ENCODE assay signal across 17 mouse cellular contexts in the genomic region with DNA sequence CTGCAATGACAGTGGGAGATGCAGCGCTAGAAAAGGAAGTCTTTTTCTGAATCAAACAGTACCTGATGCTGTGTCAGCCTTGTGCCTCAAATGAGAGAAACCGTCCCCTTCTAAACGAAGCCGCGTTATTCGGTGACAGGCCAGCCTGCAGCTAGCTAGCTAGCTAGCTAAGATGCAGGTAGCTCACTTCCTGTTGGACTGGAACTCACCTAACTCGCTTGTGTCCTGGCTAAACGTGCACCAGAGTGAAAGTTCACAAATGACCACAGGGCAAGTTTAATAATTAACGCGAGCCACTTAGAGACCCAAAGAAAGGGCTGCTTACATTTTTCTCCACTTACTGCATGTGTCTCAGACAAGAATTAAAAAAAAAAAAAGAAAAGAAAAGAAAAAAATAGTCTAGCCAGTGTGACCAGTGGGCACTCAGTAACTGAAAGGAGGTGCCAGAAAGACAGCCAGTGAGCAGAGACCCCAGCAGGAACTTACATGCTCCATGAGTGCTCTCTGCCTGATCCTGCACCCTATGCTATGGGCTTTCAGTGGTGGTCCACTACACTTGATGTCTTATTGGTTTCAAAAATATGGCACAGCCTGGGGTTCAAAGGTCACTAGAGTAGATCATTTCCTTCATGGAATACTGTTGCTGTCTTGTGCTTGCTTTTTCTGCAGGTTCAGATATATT. TPM values are rescaled to one million over a fixed set of nuclear protein-coding genes. Genes with fewer than 3 reads are reported as not detected.
DNase-seq lines count a peak whose midpoint lies in the region; ATAC-seq and TF ChIP-seq lines count a peak whose summit lies in the region.
"Had no signal": no experiment of that assay in that cellular context is flagged by ENCODE, and none has a peak within 500 bp of the region (broad histone marks: within the 10 kb centered on the region; RNA-seq: fewer than 3 reads in every experiment).

Gene Pkhd1, minus strand, starts transcription at position 216 of the 682 bp plus-strand sequence.

- 42% methylated on average over 10 of the region's 10 CpGs for WGBS in intestine, embryonic 16.5 days
- WGBS in kidney, embryonic 16.5 days: 67% methylated on average over 10 of the region's 10 CpGs
- 54% methylated on average over 10 of the region's 10 CpGs for WGBS in liver, embryonic 14.5 days (ENCODE audit: insufficient replicate concordance)
- WGBS in heart, embryonic 10.5 days: 71% methylated on average over 10 of the region's 10 CpGs

- peak within 1 kb of the TSS; percentile 3; the same call in 1 of the 2 replicates for H3K27ac ChIP-seq in intestine, embryonic 16.5 days (ENCODE audit: low read length)
- H3K27ac ChIP-seq in kidney, embryonic 16.5 days (ENCODE audit: low read length): peak within 1 kb of the TSS; percentile 95
- H3K27ac ChIP-seq in liver, embryonic 14.5 days: no peak within 1 kb of the TSS
- no peak within 1 kb of the TSS for H3K27ac ChIP-seq in heart, embryonic 10.5 days
- H3K27ac ChIP-seq: embryonic facial prominence, embryonic 13.5 days; forebrain, embryonic 15.5 days; limb, embryonic 10.5 days; neural tube, embryonic 12.5 days had no signal

- peak; percentile 0 to 20 (median 16) for DNase-seq in liver, embryonic 14.5 days (ENCODE audit: low read depth in 3 of 3, low spot score in 3 of 3)
- DNase-seq in lung, postnatal 36 days: peak; percentile 37
- DNase-seq in thymus, postnatal 14 days: no peak
- DNase-seq in heart, embryonic 10.5 days (ENCODE audit: low spot score): no peak
- no peak for DNase-seq in embryo, embryonic 10.5 days (ENCODE audit: low spot score)
- DNase-seq: adrenal gland, adult 8-10 months; cerebellum, adult 2 months; heart, postnatal 14 days; right cerebral cortex, postnatal 25 days had no signal

- no peaks in the 10 kb centered on the region for H3K27me3 ChIP-seq in intestine, embryonic 16.5 days (replicated peaks; ENCODE audit: control insufficient read depth, insufficient read depth, low read length)
- no peaks in the 10 kb centered on the region for H3K27me3 ChIP-seq in kidney, embryonic 16.5 days (ENCODE audit: insufficient read depth, low read length)
- no peaks in the 10 kb centered on the region for H3K27me3 ChIP-seq in liver, embryonic 14.5 days (ENCODE audit: control insufficient read depth, insufficient read depth, low read length)
- no peaks in the 10 kb centered on the region for H3K27me3 ChIP-seq in heart, embryonic 10.5 days (ENCODE audit: insufficient read depth, poor library complexity, severe bottlenecking)
- H3K27me3 ChIP-seq: embryonic facial prominence, embryonic 13.5 days; forebrain, embryonic 15.5 days; neural tube, embryonic 12.5 days had no signal

- H3K36me3 ChIP-seq in intestine, embryonic 16.5 days (ENCODE audit: control insufficient read depth, insufficient read depth, low read length): no peaks in the 10 kb centered on the region
- no peaks in the 10 kb centered on the region for H3K36me3 ChIP-seq in kidney, embryonic 16.5 days (ENCODE audit: insufficient read depth, low read length)
- H3K36me3 ChIP-seq in liver, embryonic 14.5 days (replicated peaks; ENCODE audit: control insufficient read depth, insufficient read depth, low read depth): no peaks in the 10 kb centered on the region
- H3K36me3 ChIP-seq in heart, embryonic 10.5 days: no peaks in the 10 kb centered on the region
- H3K36me3 ChIP-seq: embryonic facial prominence, embryonic 13.5 days; forebrain, embryonic 15.5 days; limb, embryonic 10.5 days; neural tube, embryonic 12.5 days had no signal

- peak within 1 kb of the TSS; percentile 37 for H3K4me2 ChIP-seq in intestine, embryonic 16.5 days (ENCODE audit: low read depth, low read length)
- H3K4me2 ChIP-seq in kidney, embryonic 16.5 days (replicated peaks; ENCODE audit: low read depth, low read length): peak within 1 kb of the TSS; percentile 38
- peak within 1 kb of the TSS; percentile 27 for H3K4me2 ChIP-seq in liver, embryonic 14.5 days (ENCODE audit: low read depth)
- H3K4me2 ChIP-seq: embryonic facial prominence, embryonic 13.5 days; forebrain, embryonic 15.5 days; midbrain, embryonic 11.5 days; neural tube, embryonic 12.5 days had no signal

- no peaks in the 10 kb centered on the region for H3K4me1 ChIP-seq in intestine, embryonic 16.5 days (ENCODE audit: control insufficient read depth, insufficient read depth, low read length)
- peaks cover 7% of the 10 kb centered on the region for H3K4me1 ChIP-seq in kidney, embryonic 16.5 days (ENCODE audit: insufficient read depth, low read length)
- H3K4me1 ChIP-seq in liver, embryonic 14.5 days (replicated peaks; ENCODE audit: control insufficient read depth in 2 of 2, insufficient read depth in 2 of 2, low read length in 1 of 2): no peaks in the 10 kb centered on the region
- H3K4me1 ChIP-seq in heart, embryonic 10.5 days: no peaks in the 10 kb centered on the region
- H3K4me1 ChIP-seq: embryonic facial prominence, embryonic 13.5 days; forebrain, embryonic 15.5 days; limb, embryonic 10.5 days; neural tube, embryonic 12.5 days had no signal

- peak; percentile 87 for ATAC-seq in intestine, embryonic 16.5 days
- ATAC-seq in kidney, embryonic 16.5 days (ENCODE audit: low FRiP score, low TSS enrichment): peak; percentile 68
- ATAC-seq in liver, embryonic 14.5 days (ENCODE audit: insufficient read depth): no peak
- no peak for ATAC-seq in inflammation-experienced regulatory T-cells, adult 6 months
- ATAC-seq: forebrain, embryonic 15.5 days had no signal

- H3K4me3 ChIP-seq in intestine, embryonic 16.5 days (ENCODE audit: low read length): peak within 1 kb of the TSS; percentile 28
- H3K4me3 ChIP-seq in kidney, embryonic 16.5 days (ENCODE audit: low read length): peak within 1 kb of the TSS; percentile 34
- H3K4me3 ChIP-seq in liver, embryonic 14.5 days (ENCODE audit: insufficient read depth in 1 of 2, low read depth in 2 of 2, low read length in 2 of 2): peak within 1 kb of the TSS; percentile 1 to 21; a peak in 3 of 4 replicates
- no peak within 1 kb of the TSS for H3K4me3 ChIP-seq in heart, embryonic 10.5 days
- H3K4me3 ChIP-seq: embryonic facial prominence, embryonic 13.5 days; forebrain, embryonic 15.5 days; limb, embryonic 10.5 days; neural tube, embryonic 12.5 days had no signal

- no peak for TF ChIP-seq CTCF in liver, embryonic 14.5 days (IDR thresholded peaks at IDR 0.05; ENCODE audit: low read depth)

- peak within 1 kb of the TSS; percentile 12; the same call in 1 of the 2 replicates for H3K9ac ChIP-seq in intestine, embryonic 16.5 days (ENCODE audit: low read depth, low read length)
- peak within 1 kb of the TSS; percentile 56 for H3K9ac ChIP-seq in kidney, embryonic 16.5 days (replicated peaks; ENCODE audit: low read length)
- no peak within 1 kb of the TSS for H3K9ac ChIP-seq in liver, embryonic 14.5 days (replicated peaks)
- H3K9ac ChIP-seq: embryonic facial prominence, embryonic 13.5 days; forebrain, embryonic 15.5 days; neural tube, embryonic 12.5 days had no signal

- no peaks in the 10 kb centered on the region for H3K9me3 ChIP-seq in intestine, embryonic 16.5 days (ENCODE audit: control insufficient read depth, low read length)
- no peaks in the 10 kb centered on the region for H3K9me3 ChIP-seq in kidney, embryonic 16.5 days (ENCODE audit: low read length)
- H3K9me3 ChIP-seq in liver, embryonic 14.5 days (ENCODE audit: control insufficient read depth, low read length): no peaks in the 10 kb centered on the region
- no peaks in the 10 kb centered on the region for H3K9me3 ChIP-seq in heart, embryonic 10.5 days
- H3K9me3 ChIP-seq: embryonic facial prominence, embryonic 13.5 days; forebrain, embryonic 15.5 days; limb, embryonic 10.5 days; neural tube, embryonic 12.5 days had no signal

- no peak for TF ChIP-seq EP300 in liver, embryonic 14.5 days (IDR thresholded peaks at IDR 0.05; ENCODE audit: low read depth)

RNA-seq across cellular contexts. Expression of gene Pkhd1, which starts in this region (rescaled TPM):
- polyA plus RNA-seq in intestine, embryonic 16.5 days (2015; fragmentation: Nextera tagmentation; extraction: Ambion mirVana): 0.33 and 0.45 TPM in 2 replicates
- polyA plus RNA-seq in kidney, embryonic 16.5 days (2015; fragmentation: Nextera tagmentation; extraction: Ambion mirVana): 4.7 and 7.7 TPM in 2 replicates
- polyA plus RNA-seq in liver, embryonic 14.5 days (2012; rRNA removed): 0.12 and 0.15 TPM in 2 replicates
- 0.13 and 0.15 TPM in 2 replicates for polyA plus RNA-seq in liver, embryonic 14.5 days (2014; fragmentation: Nextera tagmentation; extraction: Ambion mirVana)
- 0.06 TPM in 1 of 2 replicates, not detected in the other for polyA plus RNA-seq in heart, embryonic 10.5 days (2016; fragmentation: Nextera tagmentation; extraction: Ambion mirVana)
- not detected for polyA plus RNA-seq in inflammation-experienced regulatory T-cells, adult 6 months (2017; shearing (Covaris generic))
- polyA plus RNA-seq: embryonic facial prominence, embryonic 13.5 days; midbrain, embryonic 11.5 days had no signal

Comparison
In these comparisons a context has a peak if more than half of its experiments do, and no peak if none do; other contexts are left out.
1. Peak in ATAC-seq, H3K4me3 ChIP-seq, H3K27ac ChIP-seq, H3K9ac ChIP-seq and H3K4me2 ChIP-seq in intestine, embryonic 16.5 days; RNA of the gene not detected or under 1 TPM.
2. Peak in DNase-seq, H3K4me3 ChIP-seq and H3K4me2 ChIP-seq in liver, embryonic 14.5 days; RNA of the gene not detected or under 1 TPM.